Mouse (Mus musculus) myocyte (in vitro differentiated cells): ENCODE results near the gene 2610507B11Rik. TPM values are rescaled to one million over a fixed set of nuclear protein-coding genes. Genes with fewer than 3 reads are reported as not detected.
A peak's percentile ranks its signal among the peaks of the same experiment; 100 is the strongest.

Experiments used
- H3K27me3 ChIP-seq: one replicate; pipeline ENCODE4 v1.6.1; 2011; ENCODE audit not compliant: control insufficient read depth, insufficient read depth, insufficient read length
- H3K36me3 ChIP-seq: one replicate; pipeline ENCODE4 v1.6.1; 2011; ENCODE audit not compliant: control insufficient read depth, insufficient read depth
- H3K4me2 ChIP-seq: one replicate; pipeline ENCODE4 v1.6.1; 2011; ENCODE audit warnings: low read depth, control low read depth
- H3K4me3 ChIP-seq: one replicate; pipeline ENCODE4 v1.5.1; 2011; ENCODE audit warnings: mild to moderate bottlenecking, control low read depth, moderate library complexity
- H3K79me2 ChIP-seq: one replicate; pipeline ENCODE4 v1.6.1; 2011; ENCODE audit not compliant: control insufficient read depth, insufficient read depth
- H3ac ChIP-seq: one replicate; pipeline ENCODE4 v1.6.1; 2011; ENCODE audit not compliant: control insufficient read depth, insufficient read length
- CEBPB ChIP-seq: IDR thresholded peaks from 2 replicates; pipeline ENCODE4 v1.6.1; 2011; ENCODE audit warnings: mild to moderate bottlenecking, moderate library complexity; ENCODE audit not compliant: poor library complexity, insufficient read depth, severe bottlenecking
- E2F4 ChIP-seq: IDR thresholded peaks from one replicate; pipeline ENCODE4 v1.6.1; 2011; ENCODE audit warnings: mild to moderate bottlenecking, control low read depth, moderate library complexity; ENCODE audit not compliant: insufficient read depth
- MAX ChIP-seq: IDR thresholded peaks from one replicate; pipeline ENCODE4 v1.6.1; 2011; ENCODE audit warnings: low read depth, mild to moderate bottlenecking, control low read depth
- MYOD1 ChIP-seq, 3 experiments: IDR thresholded peaks; one replicate each; pipeline ENCODE4 v1.6.1; 2011; ENCODE audit warnings: control low read depth in 2 of 3, low read depth in 2 of 3, mild to moderate bottlenecking in 2 of 3, moderate library complexity in 1 of 3; ENCODE audit not compliant: insufficient read length in 2 of 3, control insufficient read depth in 1 of 3
- MYOG ChIP-seq, 3 experiments: IDR thresholded peaks; one replicate each; pipeline ENCODE4 v1.6.1; 2011; ENCODE audit warnings: control low read depth in 2 of 3, low read depth in 2 of 3, mild to moderate bottlenecking in 2 of 3; ENCODE audit not compliant: insufficient read length in 2 of 3, control insufficient read depth in 1 of 3, insufficient read depth in 1 of 3
- POLR2A ChIP-seq: IDR thresholded peaks from one replicate; pipeline ENCODE4 v1.6.1; 2011; ENCODE audit warnings: low read depth, mild to moderate bottlenecking, control low read depth, moderate library complexity; ENCODE audit not compliant: insufficient read length
- POLR2AphosphoS2 ChIP-seq: IDR thresholded peaks from one replicate; pipeline ENCODE4 v1.6.1; 2011; ENCODE audit warnings: low read depth, control low read depth; ENCODE audit not compliant: insufficient read length
- REST ChIP-seq: IDR thresholded peaks from one replicate; pipeline ENCODE4 v1.6.1; 2011; ENCODE audit warnings: mild to moderate bottlenecking, control low read depth, moderate library complexity; ENCODE audit not compliant: insufficient read depth, insufficient read length
- SRF ChIP-seq: IDR thresholded peaks from one replicate; pipeline ENCODE4 v1.6.1; 2011; ENCODE audit warnings: low read depth; ENCODE audit not compliant: control insufficient read depth, insufficient read length
- TCF12 ChIP-seq: IDR thresholded peaks from one replicate; pipeline ENCODE4 v1.6.1; 2011; ENCODE audit warnings: mild to moderate bottlenecking, control low read depth; ENCODE audit not compliant: poor library complexity, insufficient read depth, severe bottlenecking
- TCF3 ChIP-seq: IDR thresholded peaks from one replicate; pipeline ENCODE4 v1.6.1; 2011; ENCODE audit warnings: low read depth, control low read depth; ENCODE audit not compliant: insufficient read length
- USF1 ChIP-seq: IDR thresholded peaks from one replicate; pipeline ENCODE4 v1.6.1; 2011; ENCODE audit warnings: low read depth, mild to moderate bottlenecking, control low read depth, moderate library complexity
- polyA plus RNA-seq: library from polyadenylated mRNA; unstranded; fragments of >200 nt; fragmentation: generic; extraction: Trizol; gene quantifications from one replicate; pipeline ENCODE4 v1.2.1, GENCODE M21; 2012; ENCODE audit warnings: missing spikeins

Gene 2610507B11Rik
- polyA plus RNA-seq, 1 experiment = 65.8 TPM

DNA sequence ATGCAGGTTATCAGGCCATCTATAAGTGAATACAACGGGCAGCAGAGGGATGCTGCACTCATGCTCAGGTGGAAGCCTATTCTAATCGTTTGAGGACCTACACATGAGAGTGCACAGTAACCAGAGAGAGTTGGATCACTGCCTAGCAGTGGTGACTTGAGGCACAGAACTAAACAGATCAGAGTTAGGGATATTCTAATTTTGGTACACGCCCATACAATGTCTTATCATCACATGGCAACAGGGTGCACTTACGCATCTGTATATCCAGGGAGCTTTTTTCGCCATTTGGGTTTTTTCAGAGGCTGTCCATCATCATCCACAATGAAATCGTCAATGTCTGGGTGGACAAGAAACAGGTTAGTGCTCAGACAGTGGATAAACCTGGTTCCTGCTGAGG, 30.0 kb upstream of the 2610507B11Rik start:
- Histone ChIP-seq H3K79me2 (peaks cover 33% of the 10 kb centered on the region), H3K27me3 (no peaks in the 10 kb centered on the region), H3K4me2 (no peak overlapping the region), H3K36me3 (peaks cover 63% of the 10 kb centered on the region), H3ac (no peak overlapping the region), H3K4me3 (no peak overlapping the region)
- TF ChIP-seq REST = no peak
- TF ChIP-seq CEBPB = no peak
- TF ChIP-seq E2F4 = no peak
- TF ChIP-seq POLR2A = no peak
- no peak for TF ChIP-seq MYOG (IDR thresholded peaks at IDR 0.05; ENCODE audit: control insufficient read depth in 1 of 3, insufficient read depth in 1 of 3, insufficient read length in 2 of 3, low read depth in 2 of 3)
- no peak for TF ChIP-seq POLR2AphosphoS2
- no peak for TF ChIP-seq TCF12
- no peak for TF ChIP-seq MAX
- TF ChIP-seq TCF3 = no peak
- TF ChIP-seq SRF = no peak
- TF ChIP-seq USF1 = no peak
- no peak for TF ChIP-seq MYOD1 (IDR thresholded peaks at IDR 0.05; ENCODE audit: control insufficient read depth in 1 of 3, insufficient read length in 2 of 3, low read depth in 2 of 3)

DNA sequence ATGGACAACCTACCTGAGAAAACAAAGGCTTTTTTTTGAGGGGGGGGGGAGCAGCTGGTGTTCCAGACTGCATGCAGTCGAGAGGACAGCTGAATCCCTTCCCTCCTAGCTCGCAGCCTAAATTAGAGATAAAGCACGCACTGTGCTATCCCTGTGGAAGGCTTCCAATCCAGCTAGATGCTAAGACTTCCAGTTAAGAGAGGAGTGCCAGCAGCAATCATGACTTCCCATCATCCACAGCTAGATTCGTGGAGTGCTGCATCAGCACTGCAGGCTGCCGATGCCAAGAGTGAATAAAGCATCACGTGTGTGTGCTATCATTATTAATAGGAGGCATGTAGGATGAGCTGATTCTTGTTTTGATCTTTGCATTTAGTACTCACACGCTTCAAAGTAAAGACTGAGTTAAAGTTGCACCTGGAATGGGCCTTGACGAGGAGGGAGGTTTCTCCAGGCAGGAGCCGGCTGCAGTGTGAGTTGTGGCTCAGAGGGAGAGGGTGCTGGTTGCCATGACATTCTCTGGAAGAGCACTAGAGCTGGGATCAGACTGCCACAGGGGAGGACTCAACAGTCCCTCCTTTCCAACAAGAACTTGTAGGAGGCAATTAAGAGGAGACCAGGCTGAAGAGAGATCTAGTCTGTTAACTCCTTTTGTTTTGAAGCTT, 21.2 kb upstream of the 2610507B11Rik start:
- Histone ChIP-seq H3K4me3 (no peak overlapping the region), H3K4me2 (peak overlapping the region; percentile 31), H3K79me2 (peaks cover 88% of the 10 kb centered on the region), H3K36me3 (no peaks in the 10 kb centered on the region), H3K27me3 (no peaks in the 10 kb centered on the region), H3ac (no peak overlapping the region)
- TF ChIP-seq POLR2AphosphoS2 (no peak), SRF (no peak), USF1 (no peak), POLR2A (no peak), MYOG (IDR thresholded peaks at IDR 0.05; ENCODE audit: control insufficient read depth in 1 of 3, insufficient read depth in 1 of 3, insufficient read length in 2 of 3, low read depth in 2 of 3) (peak in 2 of 3 experiments; percentile 67 to 76), MAX (no peak), CEBPB (no peak), REST (no peak), TCF12 (peak; percentile 8), E2F4 (no peak), MYOD1 (IDR thresholded peaks at IDR 0.05; ENCODE audit: control insufficient read depth in 1 of 3, insufficient read length in 2 of 3, low read depth in 2 of 3) (peak; percentile 31 to 75 (median 43)), TCF3 (peak; percentile 21)

DNA sequence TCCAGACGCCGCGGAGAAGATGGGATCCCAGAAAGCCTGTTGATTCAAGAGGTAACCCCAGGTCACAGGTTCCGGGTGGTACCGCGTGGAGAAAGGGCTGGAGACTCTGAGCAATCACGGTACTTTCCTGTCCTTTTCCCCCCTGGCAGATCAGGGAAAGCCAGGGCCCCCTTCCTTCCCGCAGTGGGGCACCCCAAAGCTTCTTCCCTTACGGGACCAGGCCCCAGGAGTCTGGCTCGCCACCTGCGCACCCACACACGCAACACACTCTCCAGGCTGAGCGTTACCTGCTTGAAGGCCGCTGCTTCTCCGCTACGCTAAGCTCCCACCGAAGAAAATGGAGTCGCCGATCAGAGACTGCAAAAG, 16.3 kb upstream of the 2610507B11Rik start:
- TF ChIP-seq TCF12 (no peak), MYOD1 (IDR thresholded peaks at IDR 0.05; ENCODE audit: control insufficient read depth in 1 of 3, insufficient read length in 2 of 3, low read depth in 2 of 3) (peak in 1 of 3 experiments; percentile 1), CEBPB (no peak), USF1 (no peak), SRF (no peak)
- Histone ChIP-seq H3ac (peak overlapping the region; percentile 72), H3K36me3 (no peaks in the 10 kb centered on the region), H3K79me2 (peaks cover 92% of the 10 kb centered on the region), H3K27me3 (no peaks in the 10 kb centered on the region), H3K4me2 (peak overlapping the region; percentile 74), H3K4me3 (peak overlapping the region; percentile 97)

GRCm38 (mm10) chr11:78245627-78246317, 15.8 kb upstream of the 2610507B11Rik start, which contains the start of the genes Sdf2 and Supt6:
TSS of gene Sdf2 (plus strand) at chr11:78245746.
TSS of gene Supt6 (minus strand) at chr11:78245987.
- Histone ChIP-seq H3K36me3 (no peaks in the 10 kb centered on the region), H3K4me3 (peak within 1 kb of the TSS; percentile 97), H3K4me2 (peak within 1 kb of the TSS; percentile 85), H3K79me2 (peaks cover 90% of the 10 kb centered on the region), H3K27me3 (no peaks in the 10 kb centered on the region), H3ac (peak within 1 kb of the TSS; percentile 72)
- no peak for TF ChIP-seq TCF3
- TF ChIP-seq POLR2A = peak; percentile 98
- no peak for TF ChIP-seq REST
- no peak for TF ChIP-seq E2F4
- TF ChIP-seq MYOD1 (IDR thresholded peaks at IDR 0.05; ENCODE audit: control insufficient read depth in 1 of 3, insufficient read length in 2 of 3, low read depth in 2 of 3) = no peak
- TF ChIP-seq SRF = no peak
- TF ChIP-seq CEBPB = no peak
- no peak for TF ChIP-seq MYOG (IDR thresholded peaks at IDR 0.05; ENCODE audit: control insufficient read depth in 1 of 3, insufficient read depth in 1 of 3, insufficient read length in 2 of 3, low read depth in 2 of 3)
- no peak for TF ChIP-seq USF1
- TF ChIP-seq MAX = no peak
- peak; percentile 97 for TF ChIP-seq POLR2AphosphoS2
- no peak for TF ChIP-seq TCF12
